Mouse (Mus musculus) bone marrow, adult 2 months (tissue): Measurements from ENCODE around the gene Olfr945.

Experiments
- CTCF ChIP-seq: fragments of 200-500 bp; IDR thresholded peaks from 2 replicates; pipeline ENCODE4 v1.5.1; 2011; ENCODE audit warnings: low read length, control low read depth; ENCODE audit not compliant: control insufficient read depth, insufficient read depth
- POLR2A ChIP-seq: fragments of 200-500 bp; IDR thresholded peaks from 2 replicates; pipeline ENCODE4 v1.6.1; 2011; ENCODE audit warnings: low read depth, mild to moderate bottlenecking, control low read depth, low read length, borderline replicate concordance; ENCODE audit not compliant: control insufficient read depth

- TF ChIP-seq POLR2A (no peak), CTCF (no peak)
Measured at GRCm38 (mm10) chr9:39287136-39287535, 10.5 kb upstream of the Olfr945 start.
